Mouse (Mus musculus): ENCODE results near the gene Mex3a. TPM values are rescaled to one million over a fixed set of nuclear protein-coding genes. Genes with fewer than 3 reads are reported as not detected.

Mex3a gene
- total RNA-seq, 4 experiments from 2014 or later: 0.07 to 0.31 (median 0.15) TPM

- DNase-seq (ENCODE audit: low spot score in 2 of 2): no peak
Measured at GRCm38 (mm10) chr3:88543651-88544410, 11.6 kb downstream of the Mex3a start.

- no peak for DNase-seq (ENCODE audit: low spot score in 2 of 2)
Measured at GRCm38 (mm10) chr3:88544514-88544913, 12.3 kb downstream of the Mex3a start.

GRCm38 (mm10) chr3:88544955-88545591 lies 12.9 kb downstream of the Mex3a start:
- no peak for DNase-seq (ENCODE audit: low spot score in 2 of 2)

GRCm38 (mm10) chr3:88546674-88547418 lies 14.7 kb downstream of the Mex3a start:
- no peak for DNase-seq (ENCODE audit: low spot score in 2 of 2)

- DNase-seq (ENCODE audit: low spot score in 2 of 2): no peak
Measured at GRCm38 (mm10) chr3:88548180-88548917, 16.2 kb downstream of the Mex3a start, which contains the start of gene Rab25. TSS of gene Rab25 (minus strand) at chr3:88548300.

GRCm38 (mm10) chr3:88551586-88551985 lies 19.4 kb downstream of the Mex3a start:
- no peak for DNase-seq (ENCODE audit: low spot score in 2 of 2)

- no peak for DNase-seq (ENCODE audit: low spot score in 2 of 2)
Measured at GRCm38 (mm10) chr3:88552082-88552645, 20.0 kb downstream of the Mex3a start.

- peak; percentile 98 to 99 for DNase-seq (ENCODE audit: low spot score in 2 of 2)
Measured at GRCm38 (mm10) chr3:88552676-88553524, 20.7 kb downstream of the Mex3a start, which contains the start of gene Lamtor2. TSS of gene Lamtor2 (minus strand) at chr3:88553074.

- DNase-seq (ENCODE audit: low spot score in 2 of 2): peak; percentile 91
Measured at GRCm38 (mm10) chr3:88553525-88553879, 21.3 kb downstream of the Mex3a start, which contains the start of gene Ubqln4. TSS of gene Ubqln4 (plus strand) at chr3:88553758.

GRCm38 (mm10) chr3:88553880-88554586 lies 21.8 kb downstream of the Mex3a start:
- DNase-seq (ENCODE audit: low spot score in 2 of 2): no peak

- no peak for DNase-seq (ENCODE audit: low spot score in 2 of 2)
Measured at GRCm38 (mm10) chr3:88555069-88555605, 22.9 kb downstream of the Mex3a start.

GRCm38 (mm10) chr3:88555731-88556130 lies 23.5 kb downstream of the Mex3a start:
- DNase-seq (ENCODE audit: low spot score in 2 of 2): no peak

GRCm38 (mm10) chr3:88556616-88557015 lies 24.4 kb downstream of the Mex3a start:
- no peak for DNase-seq (ENCODE audit: low spot score in 2 of 2)

- DNase-seq (ENCODE audit: low spot score in 2 of 2): no peak
Measured at GRCm38 (mm10) chr3:88559596-88559995, 27.4 kb downstream of the Mex3a start.

GRCm38 (mm10) chr3:88561989-88562388 lies 29.8 kb downstream of the Mex3a start:
- no peak for DNase-seq (ENCODE audit: low spot score in 2 of 2)

GRCm38 (mm10) chr3:88563442-88563841 lies 31.2 kb downstream of the Mex3a start:
- DNase-seq (ENCODE audit: low spot score in 2 of 2): no peak

GRCm38 (mm10) chr3:88563966-88564365 lies 31.8 kb downstream of the Mex3a start:
- no peak for DNase-seq (ENCODE audit: low spot score in 2 of 2)

GRCm38 (mm10) chr3:88566116-88566515 lies 33.9 kb downstream of the Mex3a start:
- DNase-seq (ENCODE audit: low spot score in 2 of 2): no peak

GRCm38 (mm10) chr3:88566536-88567061 lies 34.4 kb downstream of the Mex3a start:
- DNase-seq (ENCODE audit: low spot score in 2 of 2): no peak
